Mouse (Mus musculus) thymus, postnatal 10 days (tissue): Measurements from ENCODE around the gene Gpr146.
A peak's percentile ranks its signal among the peaks of the same experiment; 100 is the strongest.

Source experiments
- DNase-seq, 2 experiments: peaks; one replicate each; pipeline ENCODE4 v3.0.0; 2021; ENCODE audit warnings: low spot score in 2 of 2

Gpr146 gene

GRCm38 (mm10) chr5:139397959-139398753, 20.7 kb downstream of the Gpr146 start:
- DNase-seq = peak; percentile 76 to 90

- DNase-seq = no peak
These were observed 21.3 kb downstream of the Gpr146 start for GRCm38 (mm10) chr5:139398786-139399185.

GRCm38 (mm10) chr5:139399991-139400390, 22.5 kb downstream of the Gpr146 start:
- no peak for DNase-seq

- DNase-seq = no peak
These were observed 24.6 kb downstream of the Gpr146 start for GRCm38 (mm10) chr5:139402106-139402505.

DNA sequence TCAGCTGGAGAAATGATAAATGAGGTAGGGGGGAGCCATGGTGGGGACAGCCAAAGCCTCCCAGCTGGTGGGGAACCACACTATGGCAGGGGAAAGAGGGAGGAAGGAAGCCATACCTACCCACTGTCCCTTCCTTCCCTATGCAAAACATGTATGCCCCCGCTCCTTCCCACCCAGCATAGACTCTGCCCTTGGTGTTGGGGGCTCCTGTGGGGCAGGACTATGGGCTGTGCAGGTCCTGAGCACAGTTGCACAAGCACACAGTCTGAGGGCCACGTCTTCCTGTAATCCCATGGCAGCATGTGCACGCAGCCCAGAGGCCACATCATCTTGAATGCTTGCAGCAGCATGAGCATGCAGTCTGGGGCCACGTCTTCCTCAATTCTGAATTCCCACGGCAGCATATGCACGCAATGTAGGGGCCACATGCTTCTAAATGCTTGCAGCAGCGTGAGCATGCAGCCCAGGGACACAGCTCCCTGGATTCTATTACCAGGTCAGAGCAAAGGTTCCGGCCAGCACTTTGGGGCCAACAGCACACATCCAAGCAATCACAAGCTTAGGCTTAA, 26.3 kb downstream of the Gpr146 start:
- DNase-seq = no peak

DNA sequence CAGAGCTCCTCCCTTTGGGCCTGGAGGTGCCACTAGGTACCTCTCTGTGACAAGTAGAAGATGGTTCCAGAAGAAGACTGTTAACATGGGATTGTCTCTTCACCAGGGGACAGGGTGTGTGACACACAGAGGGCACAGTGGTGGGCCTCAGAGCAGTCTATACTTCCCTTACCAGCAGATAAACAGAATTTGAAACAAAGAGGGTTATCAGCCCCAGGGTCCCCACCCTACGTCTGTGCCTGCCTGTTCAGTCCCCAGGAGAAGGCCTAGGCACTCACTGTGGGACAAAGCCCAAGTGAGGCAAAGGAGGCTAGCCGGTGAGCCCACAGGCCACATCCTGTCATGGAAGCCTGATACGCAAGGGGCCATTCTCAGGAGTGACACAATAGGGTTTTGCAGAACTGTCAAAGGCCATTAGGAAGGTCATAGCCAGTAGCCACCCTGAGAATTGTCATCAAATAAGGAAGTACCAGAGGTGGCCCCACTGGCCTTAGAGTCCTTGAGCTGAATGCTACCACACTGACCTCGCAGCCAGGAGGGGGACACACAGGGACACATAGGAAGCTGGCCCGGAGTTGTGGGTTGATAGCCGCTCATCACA, 27.4 kb downstream of the Gpr146 start, which contains the start of gene C130050O18Rik:
C130050O18Rik (plus strand) TSS at position 480 of the 601 bp plus-strand sequence.
- DNase-seq = no peak

- DNase-seq = no peak
These were observed 28.0 kb downstream of the Gpr146 start for GRCm38 (mm10) chr5:139405478-139405877.

DNA sequence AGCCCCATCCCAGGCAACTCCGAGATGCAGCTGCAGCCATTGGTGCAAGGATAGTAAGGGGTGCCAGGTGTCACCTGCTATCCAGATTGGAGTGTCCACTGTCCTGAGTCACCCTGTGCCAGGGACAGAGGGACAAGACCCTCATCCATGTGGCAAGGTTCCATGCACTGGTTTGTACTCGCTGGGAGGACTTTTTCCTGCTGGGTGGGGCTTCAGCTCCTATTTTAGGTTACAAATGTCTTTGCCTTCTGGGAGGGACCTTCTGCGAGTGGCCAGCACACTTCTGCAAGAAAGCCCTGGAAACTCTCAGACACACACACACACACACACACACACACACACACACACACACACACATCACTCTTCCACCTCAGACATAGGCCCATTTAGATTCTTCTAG, 28.5 kb downstream of the Gpr146 start:
- DNase-seq = no peak

GRCm38 (mm10) chr5:139407121-139407885, 29.8 kb downstream of the Gpr146 start:
- DNase-seq = no peak

DNA sequence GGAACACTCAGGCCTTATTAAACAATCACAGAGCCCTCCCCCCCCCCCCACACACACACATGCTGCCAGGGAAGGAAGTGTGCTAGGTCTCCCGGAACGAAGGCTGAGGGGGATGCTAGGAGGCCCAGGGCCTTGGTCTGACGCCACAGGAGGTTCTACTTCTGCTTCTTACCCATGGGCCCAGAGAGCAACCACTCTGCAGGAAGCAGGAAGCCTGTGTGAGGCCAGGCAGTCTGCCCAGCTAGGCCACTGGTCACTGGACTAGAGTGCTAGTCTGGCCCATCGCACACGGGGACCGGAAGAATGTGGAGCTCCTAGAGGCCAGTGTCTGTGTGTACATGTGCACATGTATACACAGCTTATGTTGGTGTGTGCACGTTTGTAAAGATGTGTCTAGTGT, 31.0 kb downstream of the Gpr146 start:
- DNase-seq = no peak

- no peak for DNase-seq
These were observed 31.9 kb downstream of the Gpr146 start for GRCm38 (mm10) chr5:139409412-139409811.

DNA sequence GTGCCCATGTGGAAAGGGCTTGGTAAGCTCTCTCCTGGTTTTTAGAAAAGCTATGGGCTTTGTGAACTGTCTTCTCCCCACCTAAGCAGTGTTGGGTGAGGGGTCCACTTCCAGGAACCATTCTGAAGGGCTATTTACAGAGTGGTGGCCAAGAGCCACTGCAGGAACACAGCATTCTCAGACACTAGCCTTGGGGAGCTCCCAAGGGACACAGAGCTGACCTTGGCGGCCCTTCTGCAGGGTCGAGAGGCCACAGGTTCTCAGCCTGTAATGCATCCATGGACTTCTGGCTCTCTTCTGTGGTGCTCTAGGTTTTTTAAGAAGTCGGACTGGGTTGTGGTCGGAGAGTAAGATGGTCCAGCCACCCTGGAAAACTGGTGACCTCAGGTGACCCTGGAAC, 32.6 kb downstream of the Gpr146 start:
- no peak for DNase-seq

- no peak for DNase-seq
These were observed 33.6 kb downstream of the Gpr146 start for GRCm38 (mm10) chr5:139411117-139411516.

DNA sequence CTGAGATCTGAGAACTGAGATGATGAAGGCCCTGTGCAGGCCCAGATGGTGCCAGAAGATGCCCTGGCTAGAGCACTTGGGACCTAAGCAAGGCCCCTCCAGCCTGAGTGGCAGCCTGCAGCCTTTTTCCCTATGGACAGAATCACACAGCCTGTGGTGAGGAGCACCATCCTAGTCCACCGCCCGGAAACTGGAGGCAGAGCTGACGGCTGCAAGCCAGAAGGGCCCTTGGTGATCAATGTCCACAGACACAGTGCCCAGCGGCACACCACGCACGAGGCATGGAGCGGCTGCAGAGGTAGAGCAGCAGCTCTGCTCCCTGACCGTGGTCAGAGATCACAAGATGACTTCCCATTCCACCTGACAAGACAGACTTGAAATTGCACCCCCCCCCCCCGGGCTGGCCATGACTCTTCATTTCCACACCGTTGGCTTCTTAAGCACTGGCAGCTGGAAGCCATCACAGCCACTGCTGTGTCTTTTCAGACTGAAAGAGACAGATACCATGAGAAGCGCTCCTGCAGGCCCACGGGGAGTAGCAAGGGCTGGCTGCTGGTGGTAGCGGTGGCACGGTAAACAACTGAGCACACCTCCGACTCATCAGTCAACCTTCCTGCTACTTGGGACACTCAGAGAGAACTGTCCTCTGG, 34.3 kb downstream of the Gpr146 start:
- DNase-seq = no peak

- DNase-seq = no peak
These were observed 36.0 kb downstream of the Gpr146 start for GRCm38 (mm10) chr5:139413545-139413944.

GRCm38 (mm10) chr5:139415001-139415400, 37.5 kb downstream of the Gpr146 start:
- no peak for DNase-seq

GRCm38 (mm10) chr5:139416942-139417341, 39.4 kb downstream of the Gpr146 start:
- peak in 1 of 2 experiments; percentile 39 for DNase-seq

GRCm38 (mm10) chr5:139417480-139417879, 40.0 kb downstream of the Gpr146 start:
- no peak for DNase-seq

GRCm38 (mm10) chr5:139418110-139418509, 40.6 kb downstream of the Gpr146 start:
- no peak for DNase-seq

GRCm38 (mm10) chr5:139418633-139419032, 41.1 kb downstream of the Gpr146 start:
- DNase-seq = peak; percentile 72 to 75

GRCm38 (mm10) chr5:139423026-139423865, 45.7 kb downstream of the Gpr146 start, which contains the start of gene Gper1:
TSS of gene Gper1 (plus strand) at chr5:139423151.
- no peak for DNase-seq
